Mouse (Mus musculus): ENCODE results near the gene Mycl. TPM values are rescaled to one million over a fixed set of nuclear protein-coding genes. Genes with fewer than 3 reads are reported as not detected.

Gene Mycl
- polyA plus RNA-seq (2015; fragmentation: Nextera tagmentation; extraction: Ambion mirVana): 6.5 and 7.1 TPM in 2 replicates

DNA sequence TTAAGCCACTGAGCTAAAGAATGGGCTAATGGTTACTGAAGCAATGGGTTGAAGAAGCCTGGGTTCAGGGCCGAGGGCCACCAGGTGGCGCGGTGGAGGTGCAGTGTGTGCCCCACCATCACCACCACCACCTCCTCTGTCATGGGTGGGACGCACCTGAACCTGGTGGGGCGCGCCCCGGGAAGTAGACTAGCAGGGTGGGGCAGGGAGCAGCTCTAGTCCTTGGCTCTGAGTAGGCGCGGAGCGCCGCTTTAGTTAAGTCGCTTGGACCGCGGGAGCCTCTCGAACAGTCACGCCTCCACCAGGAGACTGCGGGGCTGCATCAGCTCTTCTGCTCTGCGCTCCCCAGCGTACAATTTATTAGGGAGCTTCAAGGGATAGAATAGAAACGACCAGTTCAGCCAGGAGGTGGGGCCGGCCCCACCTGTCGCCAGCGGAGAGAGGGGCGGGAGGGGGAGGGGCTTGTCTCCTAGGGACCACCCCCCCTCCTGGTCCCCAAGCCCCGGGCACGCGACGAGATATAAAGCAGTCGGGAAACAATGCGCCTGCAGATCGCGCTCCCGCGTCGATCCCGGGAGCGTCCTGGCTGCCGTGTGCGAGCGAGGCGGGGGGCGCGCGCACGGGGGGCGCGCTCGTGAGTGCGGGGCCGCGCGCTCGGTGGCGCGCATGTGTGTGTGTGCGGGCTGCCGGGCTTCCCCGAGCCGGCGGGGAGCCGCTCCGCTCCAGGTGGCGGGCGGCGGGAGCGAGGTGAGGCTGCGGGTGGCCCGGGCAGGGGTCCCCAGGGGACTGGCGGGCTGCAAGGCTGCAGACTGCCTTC is at the start of gene Mycl:
Gene Mycl (plus strand): TSS at position 249 of the 817 bp plus-strand sequence.
- peak; percentile 80 for TF ChIP-seq CTCF (IDR thresholded peaks at IDR 0.05; ENCODE audit: low read depth)
- WGBS: under 1% methylated on average over 59 of the region's 69 CpGs
- peak within 1 kb of the TSS; percentile 68 for H3K9ac ChIP-seq (ENCODE audit: low read depth, low read length)
- H3K9me3 ChIP-seq (replicated peaks; ENCODE audit: low read length): no peaks in the 10 kb centered on the region
- DNase-seq (ENCODE audit: low spot score): peak; percentile 80
- H3K4me3 ChIP-seq (replicated peaks; ENCODE audit: low read depth, low read length): peak within 1 kb of the TSS; percentile 80
- peaks cover 7% of the 10 kb centered on the region; the same call in 1 of the 2 replicates for H3K4me1 ChIP-seq (replicated peaks; ENCODE audit: insufficient read depth, low read length)
- no peaks in the 10 kb centered on the region for H3K36me3 ChIP-seq (ENCODE audit: insufficient read depth, low read length)
- peak within 1 kb of the TSS; percentile 56 for H3K27ac ChIP-seq
- peaks cover 3% of the 10 kb centered on the region; the same call in 1 of the 2 replicates for H3K27me3 ChIP-seq (ENCODE audit: insufficient read depth, low read length)
- H3K4me2 ChIP-seq (ENCODE audit: low read length): peak within 1 kb of the TSS; percentile 100
- peak; percentile 65 for ATAC-seq (replicated peaks; ENCODE audit: low FRiP score, low read depth)

- no peaks in the 10 kb centered on the region for H3K9me3 ChIP-seq (replicated peaks; ENCODE audit: low read length)
- H3K9ac ChIP-seq (ENCODE audit: low read depth, low read length): no peak overlapping the region
- WGBS: 82% methylated on average over 3 of the region's 3 CpGs
- ATAC-seq (replicated peaks; ENCODE audit: low FRiP score, low read depth) (no peak), DNase-seq (ENCODE audit: low spot score) (no peak)
- TF ChIP-seq CTCF (IDR thresholded peaks at IDR 0.05; ENCODE audit: low read depth): 0 out of 2 replicates have a peak, but pooled peaks have one; percentile 3
- H3K36me3 ChIP-seq (ENCODE audit: insufficient read depth, low read length): no peaks in the 10 kb centered on the region
- H3K4me3 ChIP-seq (replicated peaks; ENCODE audit: low read depth, low read length): no peak overlapping the region
- no peak overlapping the region for H3K27ac ChIP-seq
- no peaks in the 10 kb centered on the region for H3K27me3 ChIP-seq (ENCODE audit: insufficient read depth, low read length)
- no peak overlapping the region for H3K4me2 ChIP-seq (ENCODE audit: low read length)
- no peaks in the 10 kb centered on the region for H3K4me1 ChIP-seq (replicated peaks; ENCODE audit: insufficient read depth, low read length)
Measured at GRCm38 (mm10) chr4:122947223-122947622, 48.2 kb upstream of the Mycl start.

DNA sequence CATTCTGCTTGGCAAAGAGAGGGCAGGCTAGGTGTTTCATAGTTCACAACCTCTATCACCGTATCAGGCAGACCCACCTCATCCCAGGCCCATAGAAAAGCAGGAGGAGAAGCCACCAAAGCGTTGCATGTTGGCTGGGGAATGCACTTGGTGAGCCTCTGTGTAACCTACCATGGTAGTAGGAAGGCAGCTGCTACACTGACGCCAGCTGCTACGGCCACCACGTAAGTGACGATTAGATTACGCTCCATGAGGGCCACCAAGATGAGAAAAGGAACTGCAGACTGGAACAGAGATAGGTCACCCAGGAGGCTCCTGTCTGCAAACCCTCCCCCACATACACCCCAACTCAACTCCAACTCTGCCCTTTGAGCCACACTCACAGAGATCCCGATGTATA is 46.4 kb upstream of the Mycl start:
- Histone ChIP-seq H3K9ac (ENCODE audit: low read depth, low read length) (no peak overlapping the region), H3K36me3 (ENCODE audit: insufficient read depth, low read length) (no peaks in the 10 kb centered on the region), H3K4me2 (ENCODE audit: low read length) (no peak overlapping the region), H3K4me3 (replicated peaks; ENCODE audit: low read depth, low read length) (no peak overlapping the region), H3K9me3 (replicated peaks; ENCODE audit: low read length) (no peaks in the 10 kb centered on the region), H3K27ac (no peak overlapping the region), H3K4me1 (replicated peaks; ENCODE audit: insufficient read depth, low read length) (no peaks in the 10 kb centered on the region), H3K27me3 (ENCODE audit: insufficient read depth, low read length) (no peaks in the 10 kb centered on the region)
- DNase-seq (ENCODE audit: low spot score): no peak
- WGBS: 82% methylated on average over 8 of the region's 8 CpGs
- TF ChIP-seq CTCF (IDR thresholded peaks at IDR 0.05; ENCODE audit: low read depth): no peak
- no peak for ATAC-seq (replicated peaks; ENCODE audit: low FRiP score, low read depth)

DNA sequence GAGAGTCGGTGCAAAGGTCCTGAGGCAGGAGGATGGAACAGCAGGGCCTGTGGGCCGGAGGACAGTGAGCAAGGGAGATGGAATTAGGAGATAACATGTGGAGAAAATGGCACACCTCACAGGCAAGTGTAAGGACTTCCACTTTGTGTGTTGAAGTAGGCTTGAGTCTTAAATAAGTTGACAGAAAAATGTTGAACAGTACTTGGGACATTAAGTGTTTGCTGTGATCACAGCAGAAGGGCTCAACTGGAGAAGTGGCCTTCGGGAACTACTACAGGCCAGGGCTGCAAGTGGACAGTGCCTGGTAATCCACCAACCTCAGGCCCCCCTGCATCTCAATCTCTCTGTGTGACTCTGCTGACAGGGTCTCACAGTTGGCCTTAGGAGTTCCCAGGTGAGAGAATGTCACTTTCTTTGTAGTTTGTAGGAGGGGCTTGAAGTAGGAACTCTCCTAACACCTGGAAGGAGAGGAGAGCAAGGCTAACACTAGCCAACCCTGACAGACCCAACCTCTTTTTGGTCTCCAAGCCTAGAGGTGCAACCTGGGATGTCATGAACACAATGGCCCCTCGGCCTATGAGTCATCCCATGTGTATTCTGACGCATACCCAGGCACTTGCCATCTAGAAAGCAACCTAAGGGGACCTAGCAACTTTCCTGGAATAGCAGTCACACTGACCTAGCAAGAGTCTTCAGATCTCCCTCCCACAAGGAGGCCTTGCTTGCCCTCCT is 40.6 kb upstream of the Mycl start:
- Histone ChIP-seq H3K27me3 (ENCODE audit: insufficient read depth, low read length) (no peaks in the 10 kb centered on the region), H3K9ac (ENCODE audit: low read depth, low read length) (0 out of 2 replicates have a peak overlapping the region, but pooled peaks have one; percentile 1), H3K4me1 (replicated peaks; ENCODE audit: insufficient read depth, low read length) (peaks cover 8% of the 10 kb centered on the region), H3K4me3 (replicated peaks; ENCODE audit: low read depth, low read length) (no peak overlapping the region), H3K9me3 (replicated peaks; ENCODE audit: low read length) (no peaks in the 10 kb centered on the region), H3K36me3 (ENCODE audit: insufficient read depth, low read length) (no peaks in the 10 kb centered on the region), H3K27ac (peak overlapping the region; percentile 66), H3K4me2 (ENCODE audit: low read length) (peak overlapping the region; percentile 44)
- peak; percentile 51 for ATAC-seq (replicated peaks; ENCODE audit: low FRiP score, low read depth)
- WGBS: 55% methylated on average over 5 of the region's 5 CpGs
- TF ChIP-seq CTCF (IDR thresholded peaks at IDR 0.05; ENCODE audit: low read depth): no peak
- no peak for DNase-seq (ENCODE audit: low spot score)

- no peak for TF ChIP-seq CTCF (IDR thresholded peaks at IDR 0.05; ENCODE audit: low read depth)
- 12% methylated on average over 17 of the region's 17 CpGs for WGBS
- Histone ChIP-seq H3K9ac (ENCODE audit: low read depth, low read length) (0 out of 2 replicates have a peak overlapping the region, but pooled peaks have one; percentile 1), H3K4me2 (ENCODE audit: low read length) (peak overlapping the region; percentile 44), H3K36me3 (ENCODE audit: insufficient read depth, low read length) (no peaks in the 10 kb centered on the region), H3K4me1 (replicated peaks; ENCODE audit: insufficient read depth, low read length) (peaks cover 13% of the 10 kb centered on the region), H3K27ac (peak overlapping the region; percentile 66), H3K27me3 (ENCODE audit: insufficient read depth, low read length) (no peaks in the 10 kb centered on the region), H3K4me3 (replicated peaks; ENCODE audit: low read depth, low read length) (no peak overlapping the region), H3K9me3 (replicated peaks; ENCODE audit: low read length) (no peaks in the 10 kb centered on the region)
- DNase-seq (ENCODE audit: low spot score) (peak; percentile 86), ATAC-seq (replicated peaks; ENCODE audit: low FRiP score, low read depth) (peak; percentile 93)
Measured at GRCm38 (mm10) chr4:122955412-122956136, 39.9 kb upstream of the Mycl start.

- no peak for ATAC-seq (replicated peaks; ENCODE audit: low FRiP score, low read depth)
- Histone ChIP-seq H3K27me3 (ENCODE audit: insufficient read depth, low read length) (no peaks in the 10 kb centered on the region), H3K4me1 (replicated peaks; ENCODE audit: insufficient read depth, low read length) (peaks cover 20% of the 10 kb centered on the region), H3K36me3 (ENCODE audit: insufficient read depth, low read length) (no peaks in the 10 kb centered on the region), H3K9me3 (replicated peaks; ENCODE audit: low read length) (no peaks in the 10 kb centered on the region), H3K9ac (ENCODE audit: low read depth, low read length) (no peak overlapping the region), H3K27ac (no peak overlapping the region), H3K4me3 (replicated peaks; ENCODE audit: low read depth, low read length) (no peak overlapping the region), H3K4me2 (ENCODE audit: low read length) (no peak overlapping the region)
- 59% methylated on average over 6 of the region's 6 CpGs for WGBS
- DNase-seq (ENCODE audit: low spot score): no peak
- TF ChIP-seq CTCF (IDR thresholded peaks at IDR 0.05; ENCODE audit: low read depth): no peak
Measured at GRCm38 (mm10) chr4:122956301-122956700, 39.2 kb upstream of the Mycl start.
